Mouse (Mus musculus) kidney, postnatal 10 days (tissue): ENCODE data around the gene Rgs13.
"Not testable (repeated sequence)": the region's sequence is repeated elsewhere in the genome, so short reads cannot be mapped to it uniquely, and the experiment has no call there.

Experiments
- DNase-seq: peaks from one replicate; pipeline ENCODE4 v3.0.0; 2021; ENCODE audit warnings: mixed read lengths

Rgs13 gene

DNA sequence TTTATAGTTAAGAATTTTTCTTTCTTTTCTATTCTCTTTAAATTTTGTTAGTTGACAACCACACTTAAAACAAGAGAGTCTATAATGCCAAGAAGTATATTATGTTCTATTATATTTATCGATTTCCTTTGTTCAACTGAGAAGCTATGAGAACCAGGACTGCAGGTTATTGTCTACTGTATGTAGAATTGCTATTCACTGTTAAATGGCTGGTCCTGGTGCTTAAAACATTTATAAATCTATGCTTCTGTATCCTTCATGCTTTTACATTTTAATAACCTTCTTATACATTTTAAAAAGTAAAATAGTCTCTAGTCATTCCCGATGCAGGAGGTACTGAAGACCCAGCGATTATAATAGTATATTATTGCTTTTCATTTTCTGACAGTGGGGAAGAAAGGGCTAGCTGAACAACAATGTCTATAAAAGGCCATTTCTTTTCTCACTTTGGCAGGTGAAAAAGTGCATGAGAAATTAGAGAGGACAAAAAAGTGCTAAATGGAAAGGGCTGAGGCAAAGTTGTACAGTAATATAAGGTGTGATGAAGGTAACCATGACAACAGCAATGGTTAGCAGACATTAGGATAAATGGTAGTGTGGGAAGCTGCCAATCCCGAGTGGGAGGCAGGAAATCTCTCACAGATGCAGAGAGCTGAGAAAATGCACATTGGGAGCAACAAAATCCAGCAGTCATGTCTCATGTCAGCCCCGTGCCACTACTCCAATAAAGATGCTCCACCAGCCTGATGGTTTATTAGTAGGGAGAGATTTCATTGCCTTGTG is 25.6 kb downstream of the Rgs13 start:
- DNase-seq: no peak

DNA sequence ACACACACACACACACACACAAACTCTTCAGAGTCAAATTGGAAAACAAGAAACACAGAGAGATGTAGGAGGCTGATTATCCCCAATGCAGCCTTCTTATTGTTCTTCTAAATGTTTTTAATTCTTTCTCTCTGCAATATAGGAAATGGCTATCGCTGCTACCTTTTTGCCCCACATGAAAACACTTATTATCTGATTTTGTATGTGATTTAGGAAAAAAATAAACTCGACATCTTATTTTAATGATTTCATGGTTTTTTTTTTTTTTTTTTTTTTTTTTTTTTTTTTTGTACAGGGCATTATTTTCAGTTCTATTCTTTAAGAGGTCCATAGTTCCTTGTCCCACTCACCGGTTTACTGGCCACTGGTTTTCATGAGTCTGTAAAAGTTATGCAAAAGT is 27.2 kb downstream of the Rgs13 start:
- no peak for DNase-seq

- DNase-seq: not testable (repeated sequence)
These were observed 35.8 kb downstream of the Rgs13 start for GRCm38 (mm10) chr1:144141398-144141797.

GRCm38 (mm10) chr1:144139847-144140246 is 37.3 kb downstream of the Rgs13 start:
- no peak for DNase-seq

GRCm38 (mm10) chr1:144127965-144128364 is 49.2 kb downstream of the Rgs13 start:
- DNase-seq: no peak

DNA sequence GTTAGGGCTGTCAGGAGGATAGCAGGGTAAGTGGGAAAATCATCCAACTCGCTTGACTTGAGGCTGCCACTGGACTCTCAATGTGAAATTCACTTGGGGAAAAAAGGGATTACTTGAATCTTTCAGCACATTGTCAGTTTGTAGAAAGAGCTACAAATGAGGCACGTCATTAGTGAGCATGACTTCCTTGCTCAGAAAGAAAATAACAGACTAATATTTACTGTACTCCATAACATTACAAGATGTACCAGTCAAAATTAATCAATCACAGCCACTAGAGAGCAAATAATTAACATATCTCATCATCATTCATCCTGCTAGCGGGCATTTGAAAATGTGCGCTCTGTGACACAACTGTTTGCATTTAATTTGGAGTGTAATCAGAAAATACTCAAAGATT is 57.1 kb downstream of the Rgs13 start:
- DNase-seq: no peak

- DNase-seq: no peak
These were observed 57.7 kb downstream of the Rgs13 start for GRCm38 (mm10) chr1:144119456-144119855.

GRCm38 (mm10) chr1:144115848-144116727 is 61.1 kb downstream of the Rgs13 start:
- DNase-seq: no peak

GRCm38 (mm10) chr1:144113438-144114074 is 63.6 kb downstream of the Rgs13 start:
- DNase-seq: no peak

DNA sequence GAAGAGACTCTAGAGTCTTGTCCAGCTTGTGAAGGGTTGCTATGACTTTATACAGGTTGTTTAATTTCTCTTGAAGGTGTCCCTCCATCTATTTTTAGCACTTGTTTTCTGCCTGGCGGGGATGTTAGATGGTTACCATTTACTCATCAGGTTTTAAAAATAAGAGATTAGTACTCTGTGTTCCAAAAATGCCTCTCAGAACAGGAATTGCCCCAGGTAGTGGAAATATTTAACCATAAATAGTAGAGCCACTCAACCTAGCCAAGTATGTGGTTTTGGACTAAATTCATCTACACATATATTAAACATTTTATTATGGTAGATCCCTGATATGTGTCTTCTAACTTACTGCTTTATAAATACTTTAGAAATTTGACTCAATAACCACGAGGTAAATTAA is 64.2 kb downstream of the Rgs13 start:
- DNase-seq: no peak

- no peak for DNase-seq
These were observed 78.4 kb downstream of the Rgs13 start for GRCm38 (mm10) chr1:144098587-144099258.

DNA sequence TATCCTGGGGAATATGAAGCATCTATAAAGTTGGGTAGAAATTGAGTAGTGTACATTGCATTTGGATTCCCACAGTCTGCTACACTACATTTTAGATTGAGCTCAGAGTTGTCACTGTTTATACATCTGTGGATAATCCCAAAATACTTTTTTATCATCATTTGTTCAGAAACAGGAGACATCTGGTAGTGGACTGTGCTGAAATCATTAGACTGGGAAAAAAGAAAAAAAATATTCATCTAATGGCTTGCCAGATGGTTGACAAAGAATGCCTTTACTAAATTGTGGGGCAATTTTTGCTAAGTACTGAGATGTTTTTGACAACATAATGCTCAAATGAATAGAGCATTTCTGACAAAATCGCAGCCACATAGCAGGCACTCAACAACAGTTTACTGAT is 86.8 kb downstream of the Rgs13 start:
- no peak for DNase-seq
